Mouse (Mus musculus) thymus, adult 2 months (tissue): Measurements from ENCODE around the gene Mfsd4b1. TPM values are rescaled to one million over a fixed set of nuclear protein-coding genes. Genes with fewer than 3 reads are reported as not detected.

ENCODE experiments used
- DNase-seq: peaks from one replicate; pipeline ENCODE4 v3.0.0; 2021
- H3K27ac ChIP-seq: fragments of 200-500 bp; 2 replicates; pipeline ENCODE4 v1.5.1; 2012; ENCODE audit warnings: low read length, control low read depth; ENCODE audit not compliant: control insufficient read depth, insufficient read depth
- H3K27me3 ChIP-seq: fragments of 200-500 bp; 2 replicates; pipeline ENCODE4 v1.6.1; 2012; ENCODE audit warnings: mild to moderate bottlenecking, low read length, moderate library complexity, mixed read lengths; ENCODE audit not compliant: control insufficient read depth, insufficient read depth
- H3K36me3 ChIP-seq: fragments of 200-500 bp; 2 replicates; pipeline ENCODE4 v1.6.1; 2012; ENCODE audit warnings: mild to moderate bottlenecking, low read length, moderate library complexity; ENCODE audit not compliant: control insufficient read depth, insufficient read depth
- H3K4me1 ChIP-seq: fragments of 200-500 bp; replicated peaks from 2 replicates; pipeline ENCODE4 v1.6.1; 2012; ENCODE audit warnings: low read length; ENCODE audit not compliant: control insufficient read depth, insufficient read depth
- H3K4me3 ChIP-seq: fragments of 200-500 bp; 2 replicates; pipeline ENCODE4 v1.5.1; 2012; ENCODE audit warnings: mild to moderate bottlenecking, low read length, control low read depth, moderate library complexity; ENCODE audit not compliant: control insufficient read depth, insufficient read depth
- CTCF ChIP-seq: fragments of 200-500 bp; IDR thresholded peaks from 2 replicates; pipeline ENCODE4 v1.5.1; 2012; ENCODE audit warnings: mild to moderate bottlenecking, control low read depth, low read length, moderate library complexity, borderline replicate concordance; ENCODE audit not compliant: control insufficient read depth, poor library complexity, insufficient read depth; ENCODE audit errors: extremely low read depth
- POLR2A ChIP-seq: fragments of 200-500 bp; IDR thresholded peaks from 2 replicates; pipeline ENCODE4 v1.6.1; 2012; ENCODE audit warnings: mild to moderate bottlenecking, low read length, control low read depth, moderate library complexity; ENCODE audit not compliant: control insufficient read depth, poor library complexity, insufficient read depth; ENCODE audit errors: extremely low read depth
- WGBS: fragments of 180-500 bp; shearing (Covaris S2); methylation state at CpG from one replicate; pipeline ENCODE4 v1.1.7; 2018; 5-methylcytosine and 5-hydroxymethylcytosine counted together
- polyA plus RNA-seq: library from polyadenylated mRNA; depleted of rRNA; stranded (reverse); fragments of >200 nt; gene quantifications from 2 replicates; pipeline ENCODE4 v1.2.3, GENCODE M21; 2012

Gene Mfsd4b1
- polyA plus RNA-seq, 1 experiment: 0.96 TPM

DNA sequence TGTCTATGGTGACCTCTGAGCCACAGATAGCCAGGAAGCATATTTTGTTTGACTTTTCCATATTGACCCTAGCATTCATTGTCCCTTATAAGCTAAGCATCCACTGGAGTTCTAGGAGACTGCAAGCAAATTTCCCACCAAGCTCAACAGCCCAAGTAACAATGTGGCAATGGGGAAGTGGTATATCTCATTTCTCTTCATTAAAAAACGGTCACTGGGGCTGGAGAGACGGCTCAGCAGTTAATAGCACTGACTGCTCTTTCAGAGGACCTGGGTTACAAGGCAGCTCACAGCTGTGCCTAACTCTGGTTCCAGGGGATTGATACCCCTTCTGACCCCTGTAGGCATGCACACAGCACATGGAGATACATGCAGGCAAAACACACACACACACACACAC, 32.5 kb upstream of the Mfsd4b1 start:
- Histone ChIP-seq H3K27ac (no peak overlapping the region), H3K36me3 (no peaks in the 10 kb centered on the region), H3K4me3 (no peak overlapping the region), H3K4me1 (no peaks in the 10 kb centered on the region), H3K27me3 (no peaks in the 10 kb centered on the region)
- DNase-seq: no peak
- no peak for TF ChIP-seq POLR2A
- no peak for TF ChIP-seq CTCF
- 82% methylated on average over 2 of the region's 2 CpGs for WGBS

DNA sequence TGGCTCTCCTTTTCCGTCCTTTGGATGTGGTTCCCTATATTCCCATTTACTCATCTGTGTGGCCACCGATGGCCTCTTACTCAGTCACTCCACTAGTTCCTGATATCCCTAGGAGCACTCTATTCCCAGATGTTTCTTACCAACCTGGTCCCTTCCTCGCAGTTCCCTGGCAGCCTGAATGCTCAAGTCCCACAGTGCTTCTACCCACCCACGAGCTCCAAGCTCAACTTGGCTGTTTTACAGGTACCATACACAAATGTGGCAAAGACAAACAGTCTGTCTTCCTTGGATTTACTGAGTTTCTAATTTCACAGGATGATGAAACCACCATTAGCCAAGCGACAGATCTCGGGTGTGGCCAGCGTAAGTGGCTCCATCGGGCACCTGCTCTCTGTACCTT, 29.4 kb upstream of the Mfsd4b1 start:
- H3K27me3 ChIP-seq: no peaks in the 10 kb centered on the region
- H3K36me3 ChIP-seq: no peaks in the 10 kb centered on the region

DNA sequence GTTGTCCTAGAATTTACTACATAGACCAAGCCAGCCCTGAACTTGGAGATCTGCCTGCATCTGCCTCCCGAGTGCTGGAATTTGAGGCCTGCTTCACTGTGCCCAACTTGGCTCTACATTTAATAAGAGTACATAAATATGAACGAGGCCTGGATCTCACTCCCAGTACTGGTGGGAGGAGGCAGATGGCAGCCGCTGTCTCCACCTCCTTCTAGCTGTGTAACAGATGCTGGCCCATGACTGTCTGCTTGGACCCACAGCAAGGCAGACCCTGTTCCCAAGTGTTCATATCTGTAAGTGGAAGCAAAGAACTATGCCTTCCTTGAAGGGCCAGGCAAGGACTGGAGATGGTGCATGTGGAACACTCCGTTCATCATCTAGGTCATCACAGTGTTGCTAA, 28.8 kb upstream of the Mfsd4b1 start:
- no peaks in the 10 kb centered on the region for H3K4me1 ChIP-seq
- no peak for TF ChIP-seq POLR2A
- TF ChIP-seq CTCF: no peak
- H3K27ac ChIP-seq: no peak overlapping the region
- H3K4me3 ChIP-seq: no peak overlapping the region
- DNase-seq: no peak
- H3K27me3 ChIP-seq: no peaks in the 10 kb centered on the region
- H3K36me3 ChIP-seq: no peaks in the 10 kb centered on the region
- 95% methylated on average over 4 of the region's 4 CpGs for WGBS

More for the DNA sequence above, 29.4 kb upstream of the Mfsd4b1 start:
- Histone ChIP-seq H3K27ac (no peak overlapping the region), H3K4me1 (no peaks in the 10 kb centered on the region), H3K4me3 (no peak overlapping the region)
- no peak for DNase-seq
- 95% methylated on average over 8 of the region's 8 CpGs for WGBS
- TF ChIP-seq POLR2A: no peak
- no peak for TF ChIP-seq CTCF

DNA sequence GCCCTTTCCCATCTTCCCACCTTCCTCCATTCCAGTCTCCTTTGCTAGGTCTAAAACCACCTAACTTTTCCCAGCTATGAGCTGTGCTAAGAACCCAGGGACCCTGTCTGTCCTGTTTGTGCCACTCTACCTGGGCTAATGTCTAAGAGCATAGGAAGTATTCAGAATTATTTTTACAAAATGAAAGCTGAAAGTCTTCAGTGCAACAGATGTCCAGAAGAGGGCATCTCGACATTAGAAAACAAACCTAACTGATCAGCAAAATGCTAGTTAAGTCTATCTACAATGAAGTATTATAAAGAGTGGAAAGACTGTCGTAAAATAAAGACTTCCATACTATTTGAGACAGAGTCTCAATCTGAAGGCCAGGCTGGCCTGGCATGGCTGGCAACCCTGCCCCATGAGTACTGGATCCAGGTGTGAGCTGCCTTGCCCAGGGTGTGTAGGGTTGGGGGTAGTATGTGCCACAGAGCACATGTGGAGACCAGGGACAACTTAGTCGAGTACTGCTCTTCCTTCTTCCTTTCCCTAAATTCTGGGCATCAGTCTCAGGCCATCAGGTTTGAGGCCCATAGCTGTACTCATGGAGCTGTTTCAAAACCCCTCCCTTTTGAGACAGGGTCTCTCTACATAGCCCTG, 28.3 kb upstream of the Mfsd4b1 start:
- Histone ChIP-seq H3K27ac (no peak overlapping the region), H3K36me3 (no peaks in the 10 kb centered on the region)
- 61% methylated on average over 3 of the region's 3 CpGs for WGBS

DNA sequence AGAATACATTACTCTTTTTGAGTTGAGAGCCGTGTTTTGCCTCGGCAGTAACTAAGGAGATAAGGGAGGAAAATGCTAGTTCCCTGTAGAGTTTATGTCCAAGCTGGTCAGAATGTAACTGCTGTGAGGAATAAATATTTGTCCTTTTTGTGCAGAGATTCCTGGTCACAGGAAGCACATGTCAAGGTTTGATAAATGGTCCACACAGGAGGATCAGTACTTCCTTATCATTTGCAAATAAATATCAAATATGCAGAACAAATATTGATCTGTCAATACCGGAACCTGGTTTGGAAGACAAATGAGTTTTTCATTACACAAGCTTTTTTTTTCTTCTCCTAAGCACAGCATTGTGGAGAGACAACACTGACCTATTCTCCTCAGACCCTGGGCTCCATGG, 26.9 kb upstream of the Mfsd4b1 start:
- TF ChIP-seq POLR2A (no peak), CTCF (no peak)
- Histone ChIP-seq H3K36me3 (no peaks in the 10 kb centered on the region), H3K27ac (no peak overlapping the region), H3K27me3 (no peaks in the 10 kb centered on the region), H3K4me1 (no peaks in the 10 kb centered on the region), H3K4me3 (no peak overlapping the region)
- 94% methylated on average over 3 of the region's 3 CpGs for WGBS
- no peak for DNase-seq

More for the DNA sequence above, 28.3 kb upstream of the Mfsd4b1 start:
- Histone ChIP-seq H3K4me3 (no peak overlapping the region), H3K27me3 (no peaks in the 10 kb centered on the region), H3K4me1 (no peaks in the 10 kb centered on the region)
- TF ChIP-seq POLR2A (no peak), CTCF (no peak)
- DNase-seq: peak; percentile 49

DNA sequence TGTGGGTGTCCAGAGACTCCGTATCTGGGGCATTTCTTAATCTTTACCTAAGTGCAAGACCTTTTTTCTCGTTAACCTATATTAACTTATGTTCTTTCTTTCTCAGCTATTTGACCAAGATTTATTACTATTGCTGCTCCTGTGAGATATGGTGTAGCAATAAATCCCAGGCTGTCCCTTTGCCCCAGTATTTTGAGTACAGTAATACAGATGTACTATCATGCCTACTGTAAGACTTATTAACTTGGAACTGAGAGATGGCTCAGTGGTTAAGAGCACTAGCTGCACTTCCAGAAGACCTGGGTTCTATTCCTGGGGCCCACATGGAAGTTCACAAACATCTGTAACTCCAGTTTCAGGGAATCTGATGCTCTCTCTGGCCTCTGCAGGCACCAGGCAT, 25.7 kb upstream of the Mfsd4b1 start:
- Histone ChIP-seq H3K27ac (no peak overlapping the region), H3K36me3 (no peaks in the 10 kb centered on the region), H3K27me3 (no peaks in the 10 kb centered on the region), H3K4me1 (no peaks in the 10 kb centered on the region), H3K4me3 (no peak overlapping the region)
- TF ChIP-seq POLR2A (no peak), CTCF (no peak)
- WGBS: 98% methylated on average over 2 of the region's 2 CpGs
- DNase-seq: no peak

DNA sequence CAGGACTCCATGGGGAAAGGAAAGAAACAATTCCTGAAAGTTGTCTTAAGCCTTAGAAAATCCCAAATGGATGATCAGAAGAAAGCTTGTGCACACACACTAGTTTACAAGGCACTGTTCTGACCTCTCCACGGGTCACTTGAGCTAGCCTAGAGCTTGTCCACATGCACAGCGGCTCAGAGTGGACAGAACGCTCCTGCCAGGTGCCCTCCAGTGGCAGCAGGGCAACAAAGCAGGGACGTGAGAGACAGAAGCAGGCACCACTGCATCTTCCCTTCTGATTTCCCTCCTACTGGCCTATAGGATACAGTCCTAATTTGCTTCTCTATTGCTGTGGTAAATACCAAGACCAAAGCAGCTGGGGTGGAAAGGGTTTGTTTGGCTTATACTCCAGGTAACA, 16.3 kb upstream of the Mfsd4b1 start:
- DNase-seq: no peak
- Histone ChIP-seq H3K36me3 (no peaks in the 10 kb centered on the region), H3K27me3 (no peaks in the 10 kb centered on the region), H3K4me3 (no peak overlapping the region), H3K4me1 (no peaks in the 10 kb centered on the region), H3K27ac (no peak overlapping the region)
- 84% methylated on average over 4 of the region's 4 CpGs for WGBS
- no peak for TF ChIP-seq CTCF
- no peak for TF ChIP-seq POLR2A
